Mouse (Mus musculus) olfactory bulb, adult 2 months (tissue): ENCODE data around the gene Idua.

Experiments
- CTCF ChIP-seq: fragments of 200-500 bp; IDR thresholded peaks from 2 replicates; pipeline ENCODE4 v1.5.1; 2012; ENCODE audit warnings: low read depth, mild to moderate bottlenecking, low read length, moderate library complexity; ENCODE audit not compliant: insufficient read depth
- POLR2A ChIP-seq: fragments of 200-500 bp; IDR thresholded peaks from 2 replicates; pipeline ENCODE4 v1.6.1; 2012; ENCODE audit warnings: mild to moderate bottlenecking, low read depth, low read length, moderate library complexity; ENCODE audit not compliant: insufficient read depth

GRCm38 (mm10) chr5:108659698-108660631, at the start of gene Idua:
- TF ChIP-seq CTCF (no peak), POLR2A (no peak)
